Mouse (Mus musculus) stomach, embryonic 14.5 days (tissue): Measurements from ENCODE around the gene Rbbp8nl. TPM values are rescaled to one million over a fixed set of nuclear protein-coding genes. Genes with fewer than 3 reads are reported as not detected.

Experiments used
- ATAC-seq: fragments of 200-750 bp; cut with Nextera tagmentation; 2 replicates; pipeline ENCODE4 v1.8.0; 2017; ENCODE audit warnings: low read depth, moderate TSS enrichment; ENCODE audit not compliant: insufficient number of reproducible peaks, insufficient read depth, low FRiP score
- H3K27ac ChIP-seq: fragments of 300-500 bp; sonication (generic); 2 replicates; pipeline ENCODE4 v1.5.1; 2014; ENCODE audit warnings: mild to moderate bottlenecking, low read length, moderate library complexity, mixed read lengths
- H3K27me3 ChIP-seq: fragments of 300-500 bp; sonication (generic); 2 replicates; pipeline ENCODE4 v1.6.1; 2014; ENCODE audit warnings: low read length, control low read depth, mixed read lengths; ENCODE audit not compliant: control insufficient read depth, insufficient read depth
- H3K36me3 ChIP-seq: fragments of 300-500 bp; sonication (generic); 2 replicates; pipeline ENCODE4 v1.6.1; 2014; ENCODE audit warnings: mild to moderate bottlenecking, control low read depth, low read length, moderate library complexity, mixed read lengths; ENCODE audit not compliant: control insufficient read depth, insufficient read depth
- H3K4me1 ChIP-seq: fragments of 300-500 bp; sonication (generic); 2 replicates; pipeline ENCODE4 v1.6.1; 2014; ENCODE audit warnings: low read length, control low read depth, mixed read lengths; ENCODE audit not compliant: control insufficient read depth, insufficient read depth
- H3K4me2 ChIP-seq: fragments of 300-500 bp; sonication (generic); replicated peaks from 2 replicates; pipeline ENCODE4 v1.6.1; 2014; ENCODE audit warnings: low read depth, low read length, control low read depth
- H3K4me3 ChIP-seq: fragments of 300-500 bp; sonication (generic); 2 replicates; pipeline ENCODE4 v1.5.1; 2014; ENCODE audit warnings: low read depth, low read length, control low read depth
- H3K9ac ChIP-seq: fragments of 300-500 bp; sonication (generic); replicated peaks from 2 replicates; pipeline ENCODE4 v1.6.1; 2014; ENCODE audit warnings: low read depth, mild to moderate bottlenecking, control low read depth, low read length, moderate library complexity, mixed read lengths
- H3K9me3 ChIP-seq: fragments of 300-500 bp; sonication (generic); 2 replicates; pipeline ENCODE4 v1.6.1; 2016; ENCODE audit warnings: low read depth, low read length, control low read depth; ENCODE audit not compliant: control insufficient read depth
- WGBS: fragments of 180-500 bp; shearing (Covaris S2); extraction: QIAGEN DNeasy Blood & Tissue Kit; methylation state at CpG from one replicate; pipeline ENCODE4 v1.1.7; 2014; 5-methylcytosine and 5-hydroxymethylcytosine counted together
- polyA plus RNA-seq: library from polyadenylated mRNA; unstranded; fragments of >200 nt; fragmentation: Nextera tagmentation; extraction: Ambion mirVana; gene quantifications from 2 replicates; pipeline ENCODE4 v1.2.1, GENCODE M21; 2014

Rbbp8nl gene
- polyA plus RNA-seq, 1 experiment from 2014 or later, result 3.1 TPM

GRCm38 (mm10) chr2:180276851-180277259, 12.8 kb downstream of the Rbbp8nl start:
- H3K9me3 ChIP-seq, result no peaks in the 10 kb centered on the region
- H3K27ac ChIP-seq, result peak overlapping the region; percentile 85
- no peaks in the 10 kb centered on the region for H3K27me3 ChIP-seq
- 51% methylated on average over 8 of the region's 8 CpGs for WGBS
- H3K4me2 ChIP-seq, result no peak overlapping the region
- H3K9ac ChIP-seq, result no peak overlapping the region
- H3K4me1 ChIP-seq, result peaks cover 18% of the 10 kb centered on the region; the same call in 1 of the 2 replicates
- no peaks in the 10 kb centered on the region for H3K36me3 ChIP-seq
- ATAC-seq, result peak; percentile 42
- H3K4me3 ChIP-seq, result no peak overlapping the region

- no peaks in the 10 kb centered on the region for H3K27me3 ChIP-seq
- H3K9me3 ChIP-seq, result no peaks in the 10 kb centered on the region
- H3K4me1 ChIP-seq, result peaks cover 23% of the 10 kb centered on the region; the same call in 1 of the 2 replicates
- peak overlapping the region; percentile 26; the same call in 1 of the 2 replicates for H3K4me2 ChIP-seq
- no peak overlapping the region for H3K9ac ChIP-seq
- ATAC-seq, result no peak
- H3K4me3 ChIP-seq, result no peak overlapping the region
- H3K36me3 ChIP-seq, result no peaks in the 10 kb centered on the region
- 47% methylated on average over 4 of the region's 4 CpGs for WGBS
- peak overlapping the region; percentile 85 for H3K27ac ChIP-seq
These were observed 13.3 kb downstream of the Rbbp8nl start for GRCm38 (mm10) chr2:180276385-180276784.

- peak overlapping the region; percentile 26; the same call in 1 of the 2 replicates for H3K4me2 ChIP-seq
- H3K27ac ChIP-seq, result peak overlapping the region; percentile 85
- no peaks in the 10 kb centered on the region; the same call in 1 of the 2 replicates for H3K36me3 ChIP-seq
- H3K4me1 ChIP-seq, result peaks cover 24% of the 10 kb centered on the region; the same call in 1 of the 2 replicates
- 0% methylated on average over 8 of the region's 8 CpGs for WGBS
- no peak overlapping the region for H3K4me3 ChIP-seq
- H3K9ac ChIP-seq, result no peak overlapping the region
- H3K9me3 ChIP-seq, result no peaks in the 10 kb centered on the region
- peak; percentile 66 for ATAC-seq
- H3K27me3 ChIP-seq, result no peaks in the 10 kb centered on the region
These were observed 13.8 kb downstream of the Rbbp8nl start for GRCm38 (mm10) chr2:180275836-180276235.

- H3K9me3 ChIP-seq, result no peaks in the 10 kb centered on the region
- H3K27me3 ChIP-seq, result no peaks in the 10 kb centered on the region
- no peaks in the 10 kb centered on the region; the same call in 1 of the 2 replicates for H3K36me3 ChIP-seq
- no peak overlapping the region for H3K9ac ChIP-seq
- peaks cover 24% of the 10 kb centered on the region; the same call in 1 of the 2 replicates for H3K4me1 ChIP-seq
- WGBS, result 93% methylated on average over 2 of the region's 2 CpGs
- H3K4me2 ChIP-seq, result no peak overlapping the region
- no peak overlapping the region for H3K4me3 ChIP-seq
- H3K27ac ChIP-seq, result no peak overlapping the region
- ATAC-seq, result no peak
These were observed 15.2 kb downstream of the Rbbp8nl start for GRCm38 (mm10) chr2:180274523-180274922.

- peak within 1 kb of the TSS; percentile 95 for H3K4me2 ChIP-seq
- H3K27ac ChIP-seq, result peak within 1 kb of the TSS; percentile 33; the same call in 1 of the 2 replicates
- no peaks in the 10 kb centered on the region for H3K9me3 ChIP-seq
- no peaks in the 10 kb centered on the region for H3K27me3 ChIP-seq
- 7% methylated on average over 64 of the region's 68 CpGs for WGBS
- H3K4me3 ChIP-seq, result peak within 1 kb of the TSS; percentile 84
- H3K9ac ChIP-seq, result peak within 1 kb of the TSS; percentile 90
- ATAC-seq, result peak; percentile 87
- no peaks in the 10 kb centered on the region; the same call in 1 of the 2 replicates for H3K36me3 ChIP-seq
- peaks cover 24% of the 10 kb centered on the region; the same call in 1 of the 2 replicates for H3K4me1 ChIP-seq
These were observed 16.1 kb downstream of the Rbbp8nl start, which contains the start of gene Cables2 for GRCm38 (mm10) chr2:180273394-180274244. TSS of gene Cables2 (minus strand) at chr2:180273496.

- peak; percentile 5; the same call in 1 of the 2 replicates for ATAC-seq
- H3K27me3 ChIP-seq, result no peaks in the 10 kb centered on the region
- H3K4me3 ChIP-seq, result peak overlapping the region; percentile 84
- peaks cover 20% of the 10 kb centered on the region; the same call in 1 of the 2 replicates for H3K4me1 ChIP-seq
- peak overlapping the region; percentile 95 for H3K4me2 ChIP-seq
- H3K9ac ChIP-seq, result peak overlapping the region; percentile 90
- H3K27ac ChIP-seq, result peak overlapping the region; percentile 33; the same call in 1 of the 2 replicates
- WGBS, result under 1% methylated on average over 37 of the region's 37 CpGs
- no peaks in the 10 kb centered on the region for H3K9me3 ChIP-seq
- no peaks in the 10 kb centered on the region; the same call in 1 of the 2 replicates for H3K36me3 ChIP-seq
These were observed 16.8 kb downstream of the Rbbp8nl start for GRCm38 (mm10) chr2:180272884-180273321.

GRCm38 (mm10) chr2:180271804-180272395, 17.8 kb downstream of the Rbbp8nl start:
- Histone ChIP-seq H3K27me3 (no peaks in the 10 kb centered on the region), H3K4me3 (peak overlapping the region; percentile 84; the same call in 1 of the 2 replicates), H3K36me3 (no peaks in the 10 kb centered on the region; the same call in 1 of the 2 replicates), H3K9ac (no peak overlapping the region; the same call in 1 of the 2 replicates), H3K27ac (no peak overlapping the region), H3K9me3 (no peaks in the 10 kb centered on the region), H3K4me1 (peaks cover 20% of the 10 kb centered on the region; the same call in 1 of the 2 replicates), H3K4me2 (peak overlapping the region; percentile 95)
- 69% methylated on average over 5 of the region's 5 CpGs for WGBS
- ATAC-seq, result no peak
